Mouse (Mus musculus): ENCODE data around the gene Ssh2. TPM values are rescaled to one million over a fixed set of nuclear protein-coding genes. Genes with fewer than 3 reads are reported as not detected.
"Not testable (repeated sequence)": the region's sequence is repeated elsewhere in the genome, so short reads cannot be mapped to it uniquely, and the experiment has no call there.

Ssh2 gene
- total RNA-seq, 2 experiments from 2014 or later: 29.5 to 30.1 TPM

GRCm38 (mm10) chr11:77216761-77217130, 659 bp downstream of the Ssh2 start:
- peak in 1 of 2 experiments; percentile 38 for DNase-seq (ENCODE audit: low spot score in 2 of 2)

DNA sequence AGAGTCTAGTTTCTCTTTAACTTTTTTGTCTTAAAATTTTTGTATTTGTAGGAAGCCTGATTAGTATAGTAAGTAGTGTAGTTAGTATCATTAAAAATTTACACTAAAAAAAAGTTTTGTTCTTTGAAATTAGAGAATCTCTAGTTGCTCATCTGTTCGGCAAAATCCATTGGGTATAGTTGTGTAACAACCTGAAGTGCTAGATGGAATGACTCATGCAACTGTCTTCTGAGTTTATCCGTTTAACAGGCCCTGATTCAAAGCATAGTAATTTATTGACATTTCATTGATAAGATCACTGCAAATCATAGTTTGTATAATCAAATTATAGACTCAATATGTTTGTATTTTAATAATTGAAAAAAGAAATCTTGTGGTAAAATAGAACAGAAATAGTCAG, 14.7 kb downstream of the Ssh2 start:
- no peak for DNase-seq (ENCODE audit: low spot score in 2 of 2)

- no peak for DNase-seq (ENCODE audit: low spot score in 2 of 2)
These were observed 15.4 kb downstream of the Ssh2 start for GRCm38 (mm10) chr11:77231514-77231913.

DNA sequence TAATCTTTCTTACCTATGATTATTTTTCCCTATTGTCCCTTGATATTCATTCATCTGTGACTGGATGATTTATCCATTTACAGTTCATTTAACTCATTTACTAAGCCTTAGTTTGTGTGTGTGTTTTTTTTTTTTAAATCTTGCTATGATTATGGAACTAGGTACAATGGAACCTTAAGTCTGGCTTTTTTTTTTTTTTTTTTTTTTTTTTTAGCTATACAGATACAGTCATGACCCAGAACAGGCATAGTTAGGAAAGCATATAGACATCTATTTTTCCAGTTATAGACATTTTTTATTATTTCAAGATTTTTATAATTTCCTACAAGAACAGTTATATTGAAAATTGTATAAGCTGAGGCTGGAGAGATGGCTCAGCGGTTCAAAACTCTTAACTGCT, 19.2 kb downstream of the Ssh2 start:
- DNase-seq (ENCODE audit: low spot score in 2 of 2): no peak

DNA sequence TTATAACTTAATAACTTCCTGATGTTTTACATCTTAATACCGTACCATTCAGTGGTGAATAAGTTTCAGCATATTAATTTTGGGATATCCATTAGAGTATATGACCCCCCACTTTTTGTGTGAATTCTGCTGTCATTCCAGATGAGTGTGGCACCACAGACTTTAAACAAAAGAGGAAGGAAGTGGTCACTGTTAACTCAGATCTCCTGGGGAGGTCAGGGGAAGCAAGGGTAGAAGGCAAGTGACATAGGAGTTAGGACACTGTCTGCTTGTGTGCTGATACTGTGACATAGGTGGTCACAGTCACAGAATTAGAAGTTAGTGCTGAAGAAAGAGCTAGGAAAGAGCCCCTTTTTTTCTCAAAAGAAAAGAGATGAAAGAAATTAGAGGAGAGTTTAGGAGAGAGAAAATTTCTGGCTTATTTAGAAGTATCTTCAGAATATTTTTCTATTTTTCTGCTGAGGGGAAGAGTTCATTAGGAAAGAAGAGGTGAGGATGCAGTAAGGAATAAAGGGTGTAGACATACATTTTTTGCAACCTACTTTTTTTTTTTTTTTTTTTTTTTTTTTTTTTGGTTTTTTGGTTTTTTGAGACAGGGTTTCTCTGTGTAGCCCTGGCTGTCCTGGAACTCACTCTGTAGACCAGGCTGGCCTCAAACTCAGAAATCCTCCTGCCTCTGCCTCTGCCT, 23.7 kb downstream of the Ssh2 start:
- DNase-seq (ENCODE audit: low spot score in 2 of 2): no peak

DNA sequence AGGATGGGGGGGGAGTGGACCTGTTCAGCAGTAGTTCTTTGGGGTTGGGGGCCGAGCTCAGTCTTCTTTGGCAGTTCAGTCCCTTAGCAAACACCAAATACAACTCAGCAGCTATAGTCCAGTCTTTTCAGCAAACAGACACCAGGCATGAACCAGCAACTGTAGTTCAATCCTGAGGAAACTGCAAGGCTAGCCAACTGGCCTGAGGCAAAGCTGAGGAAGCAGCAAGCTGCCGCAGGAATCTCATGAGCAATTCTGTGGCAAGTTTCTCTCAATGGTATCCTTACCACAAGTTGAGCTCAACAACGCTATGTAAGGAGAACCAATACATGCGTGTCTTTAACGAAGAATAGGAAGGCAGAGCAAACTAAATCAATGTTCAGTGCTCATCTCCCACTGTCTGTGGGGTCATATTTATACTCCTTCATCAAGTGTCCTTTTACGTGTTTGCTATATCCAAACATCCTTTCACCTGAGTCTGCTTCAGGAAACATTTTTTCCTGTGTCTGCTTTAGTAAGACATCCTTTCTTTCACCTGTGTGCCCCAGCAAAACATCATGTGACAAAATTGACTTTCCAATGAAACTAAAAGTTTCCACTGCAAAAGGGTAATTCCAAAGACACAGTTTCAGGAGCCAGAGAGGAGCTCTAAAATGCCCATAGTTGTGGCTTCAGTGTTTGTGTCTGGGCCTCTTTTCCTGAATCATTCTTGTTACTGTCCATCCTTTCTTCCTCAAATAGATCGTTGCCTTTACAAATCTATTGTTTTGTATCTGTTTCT, 24.6 kb downstream of the Ssh2 start:
- DNase-seq (ENCODE audit: low spot score in 2 of 2): no peak

DNA sequence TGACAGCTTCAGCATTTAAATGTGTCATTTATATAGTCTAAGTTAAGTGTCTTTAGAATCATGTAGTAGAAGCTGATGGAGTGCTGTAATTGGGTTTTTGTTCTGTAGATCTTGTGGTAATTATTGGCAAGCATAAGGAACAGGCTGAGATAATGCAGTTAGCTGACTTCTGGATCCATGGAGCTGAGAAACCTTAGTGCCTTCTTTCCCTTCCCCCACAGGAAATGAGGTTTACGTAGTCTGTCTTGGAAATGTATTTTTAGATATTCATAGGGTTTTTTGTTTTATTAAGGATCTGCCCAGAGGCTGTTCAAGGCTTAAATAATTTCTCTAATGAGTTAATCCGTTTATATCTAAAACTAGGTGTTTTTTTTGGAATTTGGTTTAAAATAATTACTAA, 26.8 kb downstream of the Ssh2 start:
- DNase-seq (ENCODE audit: low spot score in 2 of 2): no peak

GRCm38 (mm10) chr11:77252826-77253225, 36.7 kb downstream of the Ssh2 start:
- no peak for DNase-seq (ENCODE audit: low spot score in 2 of 2)

DNA sequence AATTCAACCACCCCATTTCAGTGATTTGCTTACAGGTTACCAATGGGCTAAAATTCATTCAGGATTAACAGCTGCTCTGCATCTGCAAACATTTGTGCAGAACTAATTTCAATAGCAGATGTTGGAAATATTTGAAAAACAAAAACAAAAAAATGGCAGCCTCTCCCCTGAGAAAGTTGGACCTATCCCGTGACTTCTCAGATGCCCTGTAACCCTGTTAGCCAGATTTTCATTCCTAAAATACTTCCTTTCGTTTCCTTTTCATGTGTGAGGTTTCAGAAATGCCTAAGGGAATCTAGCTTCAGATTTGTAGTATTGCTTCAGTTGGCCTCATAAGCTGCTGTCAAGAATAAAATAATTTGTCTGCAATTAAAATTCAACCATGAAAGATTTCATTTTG, 43.4 kb downstream of the Ssh2 start:
- DNase-seq (ENCODE audit: low spot score in 2 of 2): no peak

DNA sequence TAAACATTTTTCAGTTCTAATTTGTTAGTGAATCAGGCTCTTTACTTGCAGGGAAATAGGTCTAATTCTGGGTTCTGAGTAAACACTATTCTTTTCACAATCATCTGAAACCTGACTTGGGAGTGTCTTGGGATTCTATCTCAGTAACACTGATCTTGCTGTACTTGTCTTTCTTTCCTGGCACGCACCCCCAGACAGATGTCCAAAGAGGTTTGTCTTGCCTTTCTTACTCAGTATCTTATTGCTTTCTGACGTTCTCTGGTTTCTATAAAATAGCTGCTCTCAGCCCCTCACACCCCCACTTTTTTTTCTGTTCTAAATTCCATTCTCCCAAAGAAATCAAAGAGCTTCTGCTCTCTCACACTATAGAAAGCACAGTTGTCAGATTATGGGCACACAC, 51.3 kb downstream of the Ssh2 start:
- peak; percentile 36 to 45 for DNase-seq (ENCODE audit: low spot score in 2 of 2)

GRCm38 (mm10) chr11:77276000-77276399, 59.9 kb downstream of the Ssh2 start:
- DNase-seq (ENCODE audit: low spot score in 2 of 2): no peak

- DNase-seq (ENCODE audit: low spot score in 2 of 2): not testable (repeated sequence)
These were observed 62.5 kb downstream of the Ssh2 start for GRCm38 (mm10) chr11:77278538-77278937.

GRCm38 (mm10) chr11:77280219-77280618, 64.1 kb downstream of the Ssh2 start:
- DNase-seq (ENCODE audit: low spot score in 2 of 2): no peak

DNA sequence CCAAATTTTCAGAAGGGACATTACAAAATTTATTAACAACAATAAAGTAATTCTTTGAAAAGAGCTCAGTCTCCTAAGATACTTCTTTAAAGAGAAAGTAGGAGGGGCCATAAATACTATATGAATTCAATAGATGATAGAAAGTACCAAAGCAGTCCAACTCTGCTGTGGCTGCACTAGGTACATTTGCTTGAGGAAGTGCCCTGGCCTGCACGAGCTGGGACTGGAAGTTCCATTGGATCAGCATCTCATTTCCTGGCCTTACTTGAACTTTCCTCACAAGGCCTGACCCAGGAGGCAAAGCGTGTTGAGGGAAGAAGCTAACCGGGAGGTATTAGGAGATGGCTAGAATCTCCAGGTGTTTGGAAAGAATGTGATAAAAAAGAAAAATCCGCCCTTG, 75.4 kb downstream of the Ssh2 start:
- no peak for DNase-seq (ENCODE audit: low spot score in 2 of 2)

DNA sequence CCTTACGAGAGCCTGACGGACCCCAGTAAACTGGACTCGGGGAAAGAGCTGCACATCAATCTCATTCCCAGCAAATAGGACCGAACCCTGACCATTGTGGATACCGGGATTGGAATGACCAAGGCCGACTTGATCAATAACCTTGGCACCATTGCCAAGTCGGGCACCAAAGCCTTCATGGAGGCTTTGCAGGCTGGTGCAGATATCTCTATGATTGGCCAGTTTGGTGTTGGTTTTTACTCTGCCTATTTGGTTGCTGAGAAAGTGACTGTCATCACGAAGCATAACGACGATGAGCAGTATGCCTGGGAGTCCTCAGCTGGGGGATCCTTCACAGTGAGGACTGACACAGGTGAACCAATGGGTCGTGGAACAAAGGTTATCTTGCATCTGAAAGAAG, 77.6 kb downstream of the Ssh2 start:
- not testable (repeated sequence) for DNase-seq (ENCODE audit: low spot score in 2 of 2)

- DNase-seq (ENCODE audit: low spot score in 2 of 2): no peak
These were observed 81.2 kb downstream of the Ssh2 start for GRCm38 (mm10) chr11:77297246-77297645.

- no peak for DNase-seq (ENCODE audit: low spot score in 2 of 2)
These were observed 91.1 kb downstream of the Ssh2 start for GRCm38 (mm10) chr11:77307205-77307604.

GRCm38 (mm10) chr11:77308533-77308932, 92.4 kb downstream of the Ssh2 start:
- peak; percentile 25 to 44 for DNase-seq (ENCODE audit: low spot score in 2 of 2)

GRCm38 (mm10) chr11:77317721-77318477, 101.8 kb downstream of the Ssh2 start:
- DNase-seq (ENCODE audit: low spot score in 2 of 2): no peak

GRCm38 (mm10) chr11:77318478-77319118, 102.5 kb downstream of the Ssh2 start:
- DNase-seq (ENCODE audit: low spot score in 2 of 2): no peak

DNA sequence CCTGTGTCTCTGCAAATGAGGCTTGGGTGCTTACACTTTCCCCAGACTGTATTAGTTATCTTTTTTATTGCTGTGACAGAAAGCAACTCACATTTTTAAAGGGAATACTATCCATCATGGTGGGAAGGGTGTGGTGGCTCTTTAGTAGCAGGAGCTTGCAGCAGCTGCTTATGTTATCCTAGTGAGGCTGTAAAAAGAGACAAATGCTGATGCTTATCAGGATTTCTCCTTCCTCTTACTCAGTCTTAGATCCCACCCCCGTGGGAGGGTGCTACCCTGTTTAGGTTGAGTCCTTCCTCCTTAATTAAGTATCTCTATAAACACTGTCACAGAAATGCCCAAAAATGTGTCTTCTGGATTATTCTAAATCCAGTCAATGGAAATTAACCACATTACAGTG, 105.1 kb downstream of the Ssh2 start:
- no peak for DNase-seq (ENCODE audit: low spot score in 2 of 2)

DNA sequence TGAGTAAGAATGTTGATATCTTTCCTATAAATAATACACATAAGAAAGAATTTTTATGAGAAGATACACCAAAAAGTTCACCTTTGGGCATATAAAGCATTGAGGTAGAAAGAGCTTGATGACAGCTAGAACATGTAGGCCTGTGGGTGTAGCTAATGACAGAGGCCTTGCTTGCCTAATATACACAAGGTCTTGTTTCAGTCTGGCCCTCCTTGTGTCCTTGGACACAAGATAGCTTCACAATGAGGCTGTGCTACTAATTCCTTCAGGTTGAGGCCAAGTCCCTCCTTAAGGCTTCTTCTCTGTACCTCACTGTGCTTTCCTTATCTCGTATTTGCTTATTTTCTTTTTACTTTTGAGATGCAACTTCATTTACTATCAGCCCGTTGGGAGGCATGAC, 114.4 kb downstream of the Ssh2 start:
- DNase-seq (ENCODE audit: low spot score in 2 of 2): no peak
